Mouse (Mus musculus) R1 (cell line): ENCODE data around the gene Gm20518.
A peak's percentile ranks its signal among the peaks of the same experiment; 100 is the strongest.

Source experiments
- DNase-seq: peaks from one replicate; pipeline ENCODE4 v3.0.0-alpha.2; 2018; ENCODE audit warnings: low read depth, low spot score

The Gm20518 gene

DNA sequence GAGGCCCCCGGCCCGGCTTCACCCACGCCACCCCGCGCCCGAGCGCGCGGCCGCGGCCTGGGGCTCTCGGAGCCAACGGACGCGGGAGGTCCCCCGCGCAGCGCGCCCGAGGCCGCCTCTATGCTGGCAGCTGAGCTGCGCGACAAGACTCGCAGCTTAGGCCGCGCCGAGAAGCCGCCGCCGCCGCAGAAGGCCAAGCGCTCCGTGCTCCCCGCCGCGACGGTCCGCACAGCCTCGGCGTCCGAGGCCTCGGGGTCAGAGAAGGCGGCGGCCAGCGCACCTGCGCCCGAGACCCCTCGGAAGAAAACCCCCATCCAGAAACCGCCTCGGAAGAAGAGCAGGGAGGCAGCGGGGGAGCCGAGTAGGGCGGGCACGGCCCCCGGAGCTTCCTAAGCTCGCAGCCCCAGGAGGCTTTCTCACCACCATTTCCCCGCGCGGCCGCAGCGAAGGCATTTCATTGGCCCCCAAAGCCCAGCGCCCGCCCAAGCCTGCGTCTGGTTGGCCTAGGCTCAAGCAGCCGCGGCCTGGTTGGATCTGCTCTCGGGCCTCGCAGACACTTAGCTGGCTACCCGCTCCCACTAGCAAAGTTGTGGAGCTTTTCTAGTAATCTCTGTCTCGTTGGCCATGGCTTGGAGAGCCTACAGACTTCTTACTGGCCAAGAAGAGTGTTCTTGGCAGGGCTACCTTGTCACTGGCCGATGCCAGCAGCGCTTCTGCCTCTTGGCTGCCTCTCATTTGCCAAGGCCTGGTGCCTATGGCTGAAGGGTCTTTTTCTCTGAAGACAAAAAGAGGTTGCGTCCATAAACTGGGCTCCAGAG lies 84.1 kb downstream of the Gm20518 start:
- DNase-seq, result peak; percentile 94

DNA sequence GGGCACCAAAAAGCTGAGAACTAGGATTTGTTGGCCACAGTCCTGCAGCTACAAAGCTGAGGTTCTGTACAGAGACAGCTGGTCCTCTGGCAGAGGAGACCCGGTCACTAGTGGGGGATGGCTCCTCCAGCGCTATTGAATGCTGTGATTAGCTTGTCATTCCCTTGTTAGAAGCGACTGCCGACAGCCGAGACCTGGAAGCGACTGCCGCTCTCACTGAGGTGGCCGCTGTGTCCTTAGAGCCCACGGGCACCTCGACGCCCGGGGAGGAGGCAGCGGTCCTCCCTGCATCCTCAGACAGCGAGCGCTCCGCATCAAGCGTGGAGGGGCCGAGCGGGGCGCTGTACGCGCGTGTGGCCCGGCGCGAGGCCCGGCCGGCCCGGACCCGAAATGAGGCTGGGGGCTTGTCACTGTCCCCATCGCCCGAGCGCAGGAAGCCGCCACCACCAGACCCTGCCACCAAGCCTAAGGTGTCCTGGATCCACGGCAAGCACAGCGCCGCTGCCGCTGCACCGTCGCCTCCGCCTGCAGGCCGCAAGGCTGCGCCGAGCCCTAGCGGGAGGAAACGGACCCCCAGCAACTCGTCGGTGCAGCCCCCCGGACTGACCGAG lies 84.8 kb downstream of the Gm20518 start:
- no peak for DNase-seq

DNA sequence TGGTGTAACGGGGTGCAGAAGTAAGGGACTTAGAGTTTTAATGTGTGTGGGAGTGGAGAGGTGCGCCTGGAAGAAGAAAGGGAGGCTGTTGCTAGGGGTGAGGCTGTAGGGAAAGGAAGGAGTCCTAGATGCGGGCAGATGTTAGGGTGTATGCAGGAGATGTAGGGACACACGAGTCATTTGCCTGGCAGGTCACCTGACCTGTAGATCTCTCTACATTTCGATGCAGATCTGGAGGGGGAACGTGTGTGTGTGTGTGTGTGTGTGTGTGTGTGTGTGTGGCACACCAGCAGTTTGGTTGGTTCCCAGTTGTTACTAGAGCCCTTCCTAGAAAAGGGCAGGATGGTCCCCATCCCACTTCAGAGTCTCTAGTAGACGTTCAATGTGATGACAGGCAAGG lies 86.5 kb downstream of the Gm20518 start:
- DNase-seq, result no peak

DNA sequence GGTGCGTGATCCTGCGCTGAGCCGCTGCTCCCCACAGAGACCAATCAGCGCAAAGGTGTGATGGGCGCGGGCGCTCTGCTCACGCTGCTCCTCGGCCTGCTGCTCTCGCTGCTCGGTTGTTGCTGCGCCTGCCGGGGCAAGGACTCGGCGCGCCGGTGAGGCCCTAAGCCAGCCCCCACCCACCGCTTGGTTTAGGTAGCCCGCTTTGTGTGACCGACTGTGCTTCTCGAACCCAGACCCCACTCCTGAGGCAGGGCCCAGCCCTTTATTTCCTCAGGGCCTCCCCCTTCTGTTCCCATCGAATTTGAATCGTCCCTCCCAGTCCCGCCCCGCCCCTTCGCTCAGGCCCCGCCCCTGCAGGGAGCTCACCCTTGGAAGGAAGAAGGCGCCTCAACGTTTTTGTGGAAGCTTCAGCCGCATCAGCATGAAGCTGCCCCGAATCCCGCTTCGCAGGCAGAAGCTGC lies 87.0 kb downstream of the Gm20518 start:
- DNase-seq, result peak; percentile 87

DNA sequence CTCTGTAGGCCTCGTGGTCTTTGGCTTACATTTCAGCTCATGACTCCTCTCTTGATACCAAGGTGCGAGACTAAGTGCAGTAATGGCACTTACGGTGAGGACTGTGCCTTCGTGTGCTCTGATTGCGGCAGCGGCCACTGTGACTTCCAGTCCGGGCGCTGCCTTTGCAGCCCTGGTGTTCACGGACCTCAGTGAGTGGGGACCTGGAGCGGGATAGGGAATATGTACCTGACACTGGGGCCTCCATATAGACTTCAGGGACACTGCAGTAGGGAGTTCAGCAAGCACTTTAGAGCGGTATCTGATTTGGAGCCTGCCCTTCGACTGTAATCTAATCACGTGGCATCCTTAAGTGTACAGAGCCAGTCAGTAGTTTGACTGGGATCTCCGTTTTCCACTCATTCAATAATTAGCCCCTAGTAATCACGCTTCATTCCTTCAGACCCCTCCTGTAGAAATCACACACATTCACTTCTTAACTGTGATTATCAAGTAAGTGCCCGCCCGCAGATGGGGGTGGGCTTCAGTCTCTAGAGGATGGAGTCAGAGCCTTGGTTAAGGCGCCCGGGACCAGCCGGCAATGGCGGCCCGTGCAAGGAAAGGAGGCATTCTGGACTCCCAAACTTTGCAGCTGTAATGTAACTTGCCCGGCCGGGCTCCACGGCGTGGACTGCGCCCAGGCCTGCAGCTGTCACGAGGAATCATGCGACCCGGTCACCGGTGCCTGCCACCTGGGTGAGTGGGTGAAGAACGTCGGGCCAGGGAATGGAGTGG lies 87.6 kb downstream of the Gm20518 start:
- DNase-seq, result peak; percentile 15

DNA sequence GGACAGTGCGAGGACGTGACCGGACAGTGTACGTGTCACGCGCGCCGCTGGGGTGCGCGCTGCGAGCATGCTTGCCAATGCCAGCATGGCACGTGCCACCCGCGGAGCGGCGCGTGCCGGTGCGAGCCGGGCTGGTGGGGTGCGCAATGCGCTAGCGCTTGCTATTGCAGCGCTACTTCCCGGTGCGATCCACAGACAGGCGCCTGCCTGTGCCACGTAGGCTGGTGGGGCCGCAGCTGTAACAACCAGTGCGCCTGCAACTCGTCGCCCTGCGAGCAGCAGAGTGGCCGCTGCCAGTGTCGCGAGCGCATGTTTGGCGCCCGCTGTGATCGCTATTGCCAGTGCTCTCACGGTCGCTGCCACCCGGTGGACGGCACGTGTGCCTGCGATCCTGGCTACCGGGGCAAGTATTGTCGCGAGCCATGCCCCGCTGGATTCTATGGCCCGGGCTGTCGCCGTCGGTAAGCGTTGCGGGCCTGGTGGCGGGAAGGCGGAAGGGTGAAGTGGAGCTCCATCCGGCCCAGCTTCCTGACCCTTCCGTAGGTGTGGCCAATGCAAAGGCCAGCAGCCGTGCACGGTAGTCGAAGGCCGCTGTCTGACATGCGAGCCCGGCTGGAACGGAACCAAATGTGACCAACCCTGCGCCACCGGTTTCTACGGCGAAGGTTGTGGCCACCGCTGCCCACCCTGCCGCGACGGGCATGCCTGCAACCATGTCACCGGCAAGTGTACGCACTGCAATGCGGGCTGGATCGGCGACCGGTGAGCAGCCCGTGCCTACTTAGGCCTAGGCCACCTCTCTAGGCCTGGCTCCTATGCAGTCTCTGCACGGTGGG lies 88.4 kb downstream of the Gm20518 start:
- DNase-seq, result peak; percentile 24

DNA sequence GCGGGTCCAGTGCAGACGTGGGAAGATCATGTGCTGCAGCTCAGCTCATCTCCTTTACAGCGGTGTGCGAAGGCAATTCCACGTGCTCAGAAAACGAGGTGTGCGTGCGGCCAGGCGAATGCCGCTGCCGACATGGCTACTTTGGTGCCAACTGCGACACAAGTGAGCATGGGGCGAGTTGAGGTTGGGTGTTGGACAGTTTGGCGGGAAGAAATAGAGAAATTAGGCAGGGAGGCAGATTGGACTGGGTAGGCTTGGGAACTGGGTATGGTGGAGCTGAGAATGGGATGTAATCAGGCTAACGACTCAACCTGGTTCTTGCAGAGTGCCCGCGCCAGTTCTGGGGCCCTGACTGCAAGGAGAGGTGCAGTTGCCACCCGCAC lies 89.0 kb downstream of the Gm20518 start:
- DNase-seq, result no peak

DNA sequence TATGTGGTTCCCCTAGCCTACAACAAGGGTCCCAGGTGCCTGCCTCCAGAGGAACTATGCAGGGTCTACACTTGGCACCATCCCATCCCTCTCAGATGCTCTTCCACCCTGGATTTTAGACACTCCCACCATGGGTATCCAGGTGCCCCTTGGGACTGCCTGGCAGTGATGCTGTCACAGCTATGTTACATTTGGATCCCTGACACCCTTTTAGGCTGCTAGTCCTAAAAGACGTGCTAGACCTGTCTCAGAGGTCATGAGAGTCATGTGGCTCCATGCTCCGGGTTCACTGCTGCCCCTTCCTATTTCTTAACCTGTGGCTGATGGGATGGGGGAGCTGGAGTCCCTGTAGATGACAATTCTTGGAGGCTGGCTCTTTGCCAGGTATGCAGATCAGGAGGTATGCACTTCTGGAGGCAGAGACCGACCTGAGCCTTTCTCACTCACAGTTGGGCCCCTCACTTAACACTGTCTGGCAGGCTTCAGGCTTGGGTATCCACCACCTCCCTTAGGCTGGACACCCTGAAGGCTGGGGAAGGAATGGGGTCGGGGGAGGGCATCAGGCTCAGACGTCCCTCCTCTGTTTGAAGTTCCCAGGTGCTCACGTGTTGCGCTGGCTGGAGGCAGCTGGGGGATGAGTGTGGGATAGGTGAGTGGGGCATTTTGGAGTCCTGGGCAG lies 89.6 kb downstream of the Gm20518 start:
- peak; percentile 23 for DNase-seq

DNA sequence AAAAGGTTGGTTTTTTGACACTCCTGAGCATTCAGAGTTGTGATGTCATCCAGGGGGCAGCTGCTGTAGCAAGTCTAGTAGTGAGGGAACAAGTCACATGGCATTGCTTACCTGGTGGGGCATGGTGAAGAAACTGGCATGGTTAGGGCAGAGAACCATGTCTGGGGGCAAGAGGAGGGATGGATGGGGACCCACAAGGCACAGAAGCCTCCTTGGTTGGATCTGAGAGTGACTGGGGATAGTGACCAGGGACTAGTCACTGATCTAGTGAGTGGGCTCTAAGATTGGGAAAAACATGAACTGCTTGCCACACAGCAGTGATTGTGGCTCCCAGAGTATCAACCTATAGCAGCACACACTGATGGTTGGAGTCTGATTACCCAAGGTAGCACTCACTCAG lies 91.9 kb downstream of the Gm20518 start:
- DNase-seq, result no peak

DNA sequence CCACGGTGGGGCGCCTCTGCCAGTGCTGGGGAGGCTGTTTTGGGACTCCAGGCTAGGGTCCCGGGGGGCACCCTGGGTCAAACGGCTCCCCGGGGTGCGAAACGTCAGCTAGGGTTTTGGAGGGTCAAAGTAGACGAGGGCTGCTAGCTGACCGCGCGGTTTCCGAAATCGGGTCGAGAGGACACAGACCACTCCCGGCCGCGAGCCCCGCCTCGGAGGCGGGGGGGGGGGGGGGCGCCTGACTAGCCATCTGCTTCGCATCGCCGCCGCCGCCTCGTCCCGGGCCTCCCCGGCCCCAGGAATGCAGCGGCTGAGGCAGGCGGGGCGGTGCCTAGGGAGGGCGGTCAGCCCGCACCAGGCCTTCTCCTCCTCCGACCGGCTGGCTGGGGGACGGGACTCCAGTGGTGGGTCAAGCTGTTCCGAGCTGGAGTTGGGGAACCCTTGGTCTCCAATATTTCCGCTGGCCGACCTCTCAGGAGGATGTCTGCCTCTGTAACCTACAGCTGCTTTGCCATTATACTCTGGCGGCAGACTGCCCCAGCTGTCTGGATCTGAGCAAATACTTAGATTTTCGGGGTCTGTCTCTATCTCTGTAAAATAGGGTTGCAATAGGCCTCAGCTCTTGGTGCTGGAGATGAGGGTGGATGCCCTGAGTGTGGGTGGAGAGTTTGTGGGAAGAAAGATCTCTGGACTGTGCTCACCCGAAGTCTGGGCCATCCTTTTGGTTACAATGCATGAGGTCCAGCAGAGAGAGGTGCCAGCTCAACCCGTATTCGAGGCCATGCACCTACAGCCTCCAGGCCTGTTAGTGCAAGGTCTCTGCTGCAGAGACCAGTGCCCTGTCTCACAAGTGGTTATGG lies 92.9 kb downstream of the Gm20518 start:
- no peak for DNase-seq

DNA sequence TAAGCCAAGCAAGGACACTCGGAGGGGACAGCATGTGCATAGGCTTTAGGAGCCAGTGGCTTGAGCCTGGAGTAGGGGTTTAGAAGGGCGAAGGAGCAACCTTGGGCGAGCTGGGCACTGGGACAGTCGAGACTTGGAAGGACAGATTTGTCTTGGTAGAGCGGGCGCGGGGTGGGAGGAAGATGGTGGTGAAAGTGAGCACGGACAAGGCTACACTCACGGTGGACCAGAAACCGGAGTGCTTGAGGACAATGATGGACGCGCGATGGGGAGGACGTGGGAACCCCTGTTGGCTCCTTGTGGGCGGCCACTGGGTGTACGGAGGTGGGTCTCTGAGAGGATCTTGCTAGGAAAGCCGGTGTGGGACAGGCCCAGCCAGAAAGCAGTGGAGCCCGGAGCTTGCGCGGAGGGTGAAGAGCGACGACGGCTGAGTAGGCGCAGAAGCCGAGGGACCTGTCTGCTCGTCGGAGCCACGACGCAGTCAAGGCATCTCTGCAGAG lies 93.6 kb downstream of the Gm20518 start:
- DNase-seq, result peak; percentile 26

DNA sequence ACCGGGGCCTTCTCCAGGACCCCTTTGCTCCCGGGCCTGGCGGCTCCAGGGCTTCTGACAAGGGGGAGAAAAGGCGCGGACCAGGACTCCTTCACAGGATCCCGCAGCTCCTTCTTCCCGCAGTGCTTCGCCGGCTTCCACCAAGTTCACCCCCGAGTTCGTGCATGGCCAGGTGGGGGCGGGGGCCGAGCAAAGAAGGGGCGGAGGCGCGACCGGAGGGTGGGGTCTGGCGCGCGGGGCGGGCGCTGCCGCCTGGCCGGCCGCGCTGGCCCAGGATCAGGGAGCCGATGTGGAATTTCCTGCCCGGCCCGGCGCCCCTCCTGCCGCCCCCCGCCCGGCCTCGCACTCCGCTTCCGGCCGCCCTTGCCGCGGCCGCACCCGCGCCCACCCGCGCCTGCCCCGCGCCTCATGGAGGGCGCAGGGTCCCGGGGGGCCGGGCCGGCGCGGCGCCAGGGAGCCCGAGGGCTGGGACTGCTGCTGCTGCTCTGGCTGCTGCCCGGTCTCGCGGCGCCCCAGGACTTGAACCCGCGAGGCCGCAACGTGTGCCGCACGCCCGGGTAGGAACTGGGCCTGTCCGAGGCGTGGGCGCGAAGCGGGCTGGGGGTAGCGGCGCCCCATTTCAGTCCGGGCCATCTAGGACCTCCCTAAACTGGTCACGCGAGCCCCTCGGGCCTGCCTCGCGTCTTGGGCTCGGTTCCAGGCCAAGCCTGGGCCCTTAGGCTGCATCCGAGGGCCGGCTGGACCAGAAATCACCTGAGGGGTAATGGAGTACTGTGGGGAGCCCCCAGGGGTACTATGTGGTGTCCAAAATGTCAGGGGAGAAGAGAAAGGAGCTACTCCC lies 94.3 kb downstream of the Gm20518 start, which contains the start of gene Scarf2:
Scarf2 (plus strand) TSS at position 312 of the 841 bp plus-strand sequence.
- peak; percentile 46 for DNase-seq

DNA sequence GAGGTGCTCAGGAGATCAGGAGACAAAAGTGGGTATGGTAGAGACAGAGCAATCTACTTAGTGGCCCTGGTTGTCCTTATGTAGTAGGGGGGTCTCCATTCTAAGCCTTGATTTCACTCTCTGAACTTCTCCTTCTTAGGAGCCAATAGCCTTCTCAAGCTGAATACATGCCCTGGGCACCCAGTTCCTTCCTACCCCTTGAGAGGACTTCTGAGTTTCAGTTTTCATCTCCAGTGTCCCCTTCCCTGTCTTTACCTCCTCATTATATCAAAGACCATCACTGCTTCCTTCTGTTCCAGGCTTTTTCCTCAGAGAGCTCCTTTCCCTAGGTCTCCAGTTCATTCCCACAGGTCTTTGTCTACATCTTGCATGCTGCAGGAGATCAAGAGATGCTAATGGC lies 95.0 kb downstream of the Gm20518 start:
- DNase-seq, result no peak

DNA sequence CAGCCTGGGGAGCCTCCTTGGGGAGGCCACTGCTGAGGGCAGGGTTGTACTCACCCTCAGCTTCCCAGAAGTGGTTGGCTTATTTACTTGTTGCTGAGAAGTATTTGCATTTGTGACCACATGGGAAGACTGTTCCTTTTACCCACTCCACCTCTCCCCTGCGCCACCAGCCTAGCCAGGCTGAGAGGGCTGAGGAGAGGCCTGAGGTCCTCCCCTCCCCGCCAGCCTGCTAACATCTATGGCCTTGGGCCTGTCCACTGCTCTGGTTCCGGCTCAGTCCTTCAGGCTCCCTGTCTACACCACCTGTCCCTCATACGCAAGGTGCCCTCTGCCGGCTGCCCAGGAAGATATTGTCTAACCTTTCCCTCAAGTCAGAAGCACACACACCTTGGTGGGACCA lies 95.8 kb downstream of the Gm20518 start:
- no peak for DNase-seq

DNA sequence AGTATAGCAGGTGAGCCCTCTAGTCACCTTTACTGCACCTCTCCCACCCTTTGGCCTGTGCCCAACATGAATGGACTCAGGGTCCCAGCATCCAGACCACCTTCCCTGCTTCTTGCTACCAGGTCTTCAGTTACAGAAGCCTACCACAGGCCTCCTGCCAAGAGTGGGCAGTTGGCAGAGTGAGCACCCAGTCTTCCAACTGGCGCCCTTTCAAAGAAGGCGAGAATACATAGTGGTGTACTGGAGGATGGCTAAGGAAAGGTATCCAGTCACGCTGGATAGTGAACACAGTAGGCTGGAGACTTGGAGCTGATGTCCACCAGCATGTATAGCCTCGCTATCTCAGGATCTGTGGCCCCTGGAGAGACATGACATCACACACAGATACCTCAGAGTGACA lies 97.4 kb downstream of the Gm20518 start:
- no peak for DNase-seq

DNA sequence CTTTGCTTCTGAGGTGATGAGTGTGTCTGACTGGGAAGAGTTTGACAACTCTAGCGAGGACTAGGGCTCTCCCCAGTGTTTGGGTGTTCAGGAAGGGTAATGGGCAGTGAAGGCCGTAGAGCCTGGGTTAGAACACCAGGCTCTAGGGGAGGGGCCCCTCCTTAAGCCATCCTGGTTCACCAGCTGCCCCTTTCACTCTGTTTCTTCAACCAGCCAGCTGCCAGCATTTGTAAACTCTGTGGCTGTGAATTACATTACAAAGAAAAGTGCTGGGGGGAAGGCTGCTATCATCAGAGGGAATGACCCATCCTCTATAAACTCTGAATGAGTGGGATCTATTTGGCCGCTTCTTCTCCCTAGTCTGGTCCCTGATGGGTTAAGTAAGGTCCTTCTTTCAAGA lies 98.7 kb downstream of the Gm20518 start:
- no peak for DNase-seq

DNA sequence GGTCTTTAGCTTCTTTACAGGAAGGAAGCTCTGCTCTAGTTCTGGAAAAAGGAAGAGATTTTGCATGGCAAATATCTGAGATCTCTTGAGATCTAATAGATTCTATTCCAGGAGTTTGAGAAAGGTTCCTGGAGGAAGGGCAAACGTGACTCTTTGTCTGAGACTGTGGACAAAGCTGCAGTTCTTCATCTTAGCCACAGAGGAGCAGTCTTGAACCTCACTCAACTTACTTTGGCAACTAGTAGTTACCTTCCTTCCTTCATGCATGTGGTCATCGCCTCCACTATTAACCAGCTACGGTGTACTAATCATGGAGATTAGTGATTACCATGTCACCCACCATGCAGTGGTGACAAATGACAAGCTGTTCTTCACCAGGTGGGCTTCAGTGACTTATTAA lies 106.1 kb downstream of the Gm20518 start:
- DNase-seq, result no peak
